Mouse (Mus musculus): ENCODE measurements around the gene Palld. TPM values are rescaled to one million over a fixed set of nuclear protein-coding genes. Genes with fewer than 3 reads are reported as not detected.

The Palld gene
- polyA plus RNA-seq, 1 experiment from 2014 or later = 7.2 TPM

- Histone ChIP-seq H3K36me3 (ENCODE audit: inconsistent target) (no peaks in the 10 kb centered on the region), H3K79me2 (ENCODE audit: inconsistent target) (no peaks in the 10 kb centered on the region), H3K4me3 (ENCODE audit: inconsistent target) (no peak overlapping the region), H3K27ac (no peak overlapping the region)
- WGBS (ENCODE audit: missing documents) = 92% methylated on average over 4 of the region's 4 CpGs
Observed at GRCm38 (mm10) chr8:61737465-61737864, 165.0 kb downstream of the Palld start.

- Histone ChIP-seq H3K79me2 (ENCODE audit: inconsistent target) (no peaks in the 10 kb centered on the region), H3K27ac (no peak overlapping the region), H3K4me3 (ENCODE audit: inconsistent target) (no peak overlapping the region), H3K36me3 (ENCODE audit: inconsistent target) (no peaks in the 10 kb centered on the region)
- 96% methylated on average over 8 of the region's 8 CpGs for WGBS (ENCODE audit: missing documents)
Observed at GRCm38 (mm10) chr8:61736739-61737243, 165.7 kb downstream of the Palld start.

- WGBS (ENCODE audit: missing documents) = 78% methylated on average over 4 of the region's 4 CpGs
- Histone ChIP-seq H3K4me3 (ENCODE audit: inconsistent target) (no peak overlapping the region), H3K27ac (no peak overlapping the region), H3K79me2 (ENCODE audit: inconsistent target) (no peaks in the 10 kb centered on the region), H3K36me3 (ENCODE audit: inconsistent target) (no peaks in the 10 kb centered on the region)
Observed at GRCm38 (mm10) chr8:61736117-61736516, 166.4 kb downstream of the Palld start.

- Histone ChIP-seq H3K27ac (no peak overlapping the region), H3K4me3 (ENCODE audit: inconsistent target) (no peak overlapping the region), H3K36me3 (ENCODE audit: inconsistent target) (no peaks in the 10 kb centered on the region), H3K79me2 (ENCODE audit: inconsistent target) (no peaks in the 10 kb centered on the region)
- WGBS (ENCODE audit: missing documents) = 95% methylated on average over 8 of the region's 8 CpGs
Observed at GRCm38 (mm10) chr8:61734164-61734563, 168.3 kb downstream of the Palld start.

- Histone ChIP-seq H3K27ac (no peak overlapping the region), H3K79me2 (ENCODE audit: inconsistent target) (no peaks in the 10 kb centered on the region), H3K4me3 (ENCODE audit: inconsistent target) (no peak overlapping the region), H3K36me3 (ENCODE audit: inconsistent target) (no peaks in the 10 kb centered on the region)
- 81% methylated on average over 6 of the region's 6 CpGs for WGBS (ENCODE audit: missing documents)
Observed at GRCm38 (mm10) chr8:61732184-61732583, 170.3 kb downstream of the Palld start.

GRCm38 (mm10) chr8:61731306-61732088, 171.0 kb downstream of the Palld start:
- WGBS (ENCODE audit: missing documents) = 50% methylated on average over 5 of the region's 5 CpGs
- H3K4me3 ChIP-seq (ENCODE audit: inconsistent target) = no peak overlapping the region
- no peaks in the 10 kb centered on the region for H3K36me3 ChIP-seq (ENCODE audit: inconsistent target)
- H3K27ac ChIP-seq = no peak overlapping the region
- H3K79me2 ChIP-seq (ENCODE audit: inconsistent target) = no peaks in the 10 kb centered on the region

GRCm38 (mm10) chr8:61730669-61731068, 171.8 kb downstream of the Palld start:
- WGBS (ENCODE audit: missing documents) = 74% methylated on average over 6 of the region's 6 CpGs
- Histone ChIP-seq H3K36me3 (ENCODE audit: inconsistent target) (no peaks in the 10 kb centered on the region), H3K4me3 (ENCODE audit: inconsistent target) (no peak overlapping the region), H3K27ac (no peak overlapping the region), H3K79me2 (ENCODE audit: inconsistent target) (no peaks in the 10 kb centered on the region)

GRCm38 (mm10) chr8:61725306-61726017, 177.0 kb downstream of the Palld start:
- Histone ChIP-seq H3K27ac (no peak overlapping the region), H3K4me3 (ENCODE audit: inconsistent target) (no peak overlapping the region), H3K79me2 (ENCODE audit: inconsistent target) (no peaks in the 10 kb centered on the region), H3K36me3 (ENCODE audit: inconsistent target) (no peaks in the 10 kb centered on the region)
- WGBS (ENCODE audit: missing documents) = 92% methylated on average over 8 of the region's 8 CpGs

GRCm38 (mm10) chr8:61722226-61722625, 180.3 kb downstream of the Palld start:
- no peaks in the 10 kb centered on the region for H3K36me3 ChIP-seq (ENCODE audit: inconsistent target)
- H3K27ac ChIP-seq = no peak overlapping the region
- 93% methylated on average over 9 of the region's 9 CpGs for WGBS (ENCODE audit: missing documents)
- H3K4me3 ChIP-seq (ENCODE audit: inconsistent target) = no peak overlapping the region
- no peaks in the 10 kb centered on the region for H3K79me2 ChIP-seq (ENCODE audit: inconsistent target)

GRCm38 (mm10) chr8:61715351-61716125, 187.0 kb downstream of the Palld start:
- Histone ChIP-seq H3K79me2 (ENCODE audit: inconsistent target) (no peaks in the 10 kb centered on the region), H3K4me3 (ENCODE audit: inconsistent target) (no peak overlapping the region), H3K36me3 (ENCODE audit: inconsistent target) (no peaks in the 10 kb centered on the region), H3K27ac (no peak overlapping the region)
- WGBS (ENCODE audit: missing documents) = 92% methylated on average over 14 of the region's 14 CpGs

- Histone ChIP-seq H3K79me2 (ENCODE audit: inconsistent target) (no peaks in the 10 kb centered on the region), H3K27ac (no peak overlapping the region), H3K4me3 (ENCODE audit: inconsistent target) (no peak overlapping the region), H3K36me3 (ENCODE audit: inconsistent target) (no peaks in the 10 kb centered on the region)
- 71% methylated on average over 6 of the region's 6 CpGs for WGBS (ENCODE audit: missing documents)
Observed at GRCm38 (mm10) chr8:61714293-61714831, 188.1 kb downstream of the Palld start.

GRCm38 (mm10) chr8:61713195-61713990, 189.1 kb downstream of the Palld start:
- H3K4me3 ChIP-seq (ENCODE audit: inconsistent target) = no peak overlapping the region
- WGBS (ENCODE audit: missing documents) = 94% methylated on average over 16 of the region's 16 CpGs

GRCm38 (mm10) chr8:61712426-61712825, 190.1 kb downstream of the Palld start:
- Histone ChIP-seq H3K27ac (no peak overlapping the region), H3K4me3 (ENCODE audit: inconsistent target) (no peak overlapping the region), H3K79me2 (ENCODE audit: inconsistent target) (no peaks in the 10 kb centered on the region), H3K36me3 (ENCODE audit: inconsistent target) (no peaks in the 10 kb centered on the region)
- 90% methylated on average over 2 of the region's 2 CpGs for WGBS (ENCODE audit: missing documents)

More at GRCm38 (mm10) chr8:61713195-61713990, 189.1 kb downstream of the Palld start:
- no peaks in the 10 kb centered on the region for H3K79me2 ChIP-seq (ENCODE audit: inconsistent target)
- H3K36me3 ChIP-seq (ENCODE audit: inconsistent target) = no peaks in the 10 kb centered on the region
- H3K27ac ChIP-seq = no peak overlapping the region

All from macrophage (primary cell).